Mouse (Mus musculus) cortical plate, adult 2 months (tissue): ENCODE measurements around the gene Cgrrf1.
A peak's percentile ranks its signal among the peaks of the same experiment; 100 is the strongest.

ENCODE experiments used
- CTCF ChIP-seq: fragments of 200-500 bp; IDR thresholded peaks from 2 replicates; pipeline ENCODE4 v1.5.1; 2011; ENCODE audit warnings: mild to moderate bottlenecking, control low read depth, low read length; ENCODE audit not compliant: insufficient read depth; ENCODE audit errors: extremely low read depth
- POLR2A ChIP-seq: fragments of 200-500 bp; IDR thresholded peaks from 2 replicates; pipeline ENCODE4 v1.6.1; 2011; ENCODE audit warnings: mild to moderate bottlenecking, low read length, control low read depth; ENCODE audit not compliant: insufficient read depth; ENCODE audit errors: extremely low read depth

DNA sequence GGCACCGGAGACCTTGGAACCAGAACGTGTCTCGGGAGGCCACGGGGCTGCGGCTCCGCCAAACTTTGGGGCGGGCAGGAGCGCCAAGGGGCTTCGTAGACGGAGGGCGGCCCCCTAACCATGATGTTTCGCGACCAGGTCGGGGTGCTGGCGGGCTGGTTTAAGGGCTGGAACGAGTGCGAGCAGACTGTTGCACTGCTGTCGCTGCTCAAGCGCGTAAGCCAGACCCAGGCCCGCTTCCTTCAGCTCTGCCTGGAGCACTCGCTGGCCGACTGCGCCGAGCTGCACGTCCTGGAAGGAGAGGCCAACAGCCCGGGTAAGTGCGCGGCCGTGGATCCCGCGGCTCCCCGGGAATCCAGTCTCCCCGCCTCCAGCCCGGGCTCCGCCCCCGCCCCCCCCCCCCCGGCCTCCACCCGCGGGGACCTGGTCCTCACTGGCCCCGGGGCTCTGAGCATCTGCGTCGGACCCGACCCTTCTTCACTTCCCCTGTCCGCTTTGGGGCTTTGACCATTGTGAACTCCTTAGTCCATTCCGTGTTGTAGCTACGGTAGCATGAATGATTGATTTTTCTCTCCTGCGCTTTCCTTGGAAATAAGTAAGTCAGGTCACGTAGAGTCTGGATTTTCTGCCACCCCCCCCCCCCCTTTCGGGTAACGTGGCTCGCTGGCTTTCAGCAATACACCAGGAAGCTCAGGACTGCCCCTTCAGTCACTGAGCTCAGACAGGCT is 52.9 kb downstream of the Cgrrf1 start:
- TF ChIP-seq POLR2A, result peak; percentile 21; the same call in 1 of the 2 replicates
- no peak for TF ChIP-seq CTCF
